Mouse (Mus musculus) olfactory bulb, adult 2 months (tissue): ENCODE results near the gene Mcoln3.

Experiments
- CTCF ChIP-seq: fragments of 200-500 bp; IDR thresholded peaks from 2 replicates; pipeline ENCODE4 v1.5.1; 2012; ENCODE audit warnings: low read depth, mild to moderate bottlenecking, low read length, moderate library complexity; ENCODE audit not compliant: insufficient read depth
- POLR2A ChIP-seq: fragments of 200-500 bp; IDR thresholded peaks from 2 replicates; pipeline ENCODE4 v1.6.1; 2012; ENCODE audit warnings: mild to moderate bottlenecking, low read depth, low read length, moderate library complexity; ENCODE audit not compliant: insufficient read depth

DNA sequence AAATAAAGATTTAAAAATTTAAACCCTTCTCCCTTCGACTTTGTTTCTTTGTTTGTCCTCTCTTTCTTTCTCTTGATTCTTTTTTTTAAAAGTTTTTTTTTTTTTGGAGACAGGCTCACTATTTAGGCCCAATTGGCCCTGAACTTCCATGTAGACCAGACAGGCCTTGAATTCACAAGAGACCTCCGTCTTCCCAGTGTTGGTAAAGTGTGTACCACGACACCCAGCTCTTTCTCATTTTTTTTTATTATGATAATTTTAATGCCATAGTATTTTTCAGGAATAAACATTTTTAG, 4.8 kb downstream of the Mcoln3 start:
- TF ChIP-seq CTCF = no peak
- TF ChIP-seq POLR2A = no peak
